Mouse (Mus musculus): ENCODE measurements around the gene Ryr1. TPM values are rescaled to one million over a fixed set of nuclear protein-coding genes. Genes with fewer than 3 reads are reported as not detected.

Ryr1 gene
- polyA plus RNA-seq, 1 experiment from 2014 or later = 0.49 TPM

GRCm38 (mm10) chr7:28957286-28957685, 167.7 kb downstream of the Ryr1 start:
- no peak for DNase-seq (ENCODE audit: low spot score)
- H3K36me3 ChIP-seq = peaks cover 26% of the 10 kb centered on the region
- H3K4me3 ChIP-seq = no peak overlapping the region
- H3K27me3 ChIP-seq (ENCODE audit: low read depth, poor library complexity, severe bottlenecking) = no peaks in the 10 kb centered on the region
- no peaks in the 10 kb centered on the region for H3K9me3 ChIP-seq (replicated peaks)
- no peak overlapping the region for H3K27ac ChIP-seq (replicated peaks)
- 88% methylated on average over 6 of the region's 6 CpGs for WGBS
- peaks cover 88% of the 10 kb centered on the region for H3K4me1 ChIP-seq

DNA sequence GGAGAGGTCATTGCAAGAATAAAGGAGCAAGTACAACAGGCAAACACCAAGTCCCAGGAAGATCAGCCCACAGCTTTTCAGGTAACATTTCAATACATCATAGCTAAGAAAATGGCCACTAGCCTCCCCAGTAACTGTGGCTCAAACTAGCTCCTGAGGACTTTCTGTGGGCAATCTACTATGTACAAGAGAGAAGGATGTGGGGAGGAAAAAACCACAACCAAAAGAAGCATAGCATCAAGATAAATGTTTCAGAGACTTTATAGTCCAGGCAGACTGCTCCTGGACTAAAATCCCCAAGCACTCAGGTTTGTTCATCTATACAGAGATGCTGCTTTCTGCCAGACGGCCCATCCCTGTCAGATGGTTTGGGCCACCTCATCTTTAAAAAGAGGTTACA, 168.7 kb downstream of the Ryr1 start:
- 95% methylated on average over 1 of the region's 1 CpGs for WGBS
- Histone ChIP-seq H3K9me3 (replicated peaks) (no peaks in the 10 kb centered on the region), H3K27me3 (ENCODE audit: low read depth, poor library complexity, severe bottlenecking) (no peaks in the 10 kb centered on the region), H3K36me3 (peaks cover 29% of the 10 kb centered on the region), H3K4me1 (peaks cover 91% of the 10 kb centered on the region), H3K27ac (replicated peaks) (no peak overlapping the region), H3K4me3 (no peak overlapping the region)
- no peak for DNase-seq (ENCODE audit: low spot score)

- Histone ChIP-seq H3K27ac (replicated peaks) (peak overlapping the region; percentile 34), H3K36me3 (peaks cover 38% of the 10 kb centered on the region), H3K9me3 (replicated peaks) (no peaks in the 10 kb centered on the region), H3K27me3 (ENCODE audit: low read depth, poor library complexity, severe bottlenecking) (no peaks in the 10 kb centered on the region), H3K4me1 (peaks cover 84% of the 10 kb centered on the region), H3K4me3 (no peak overlapping the region)
- 71% methylated on average over 5 of the region's 5 CpGs for WGBS
- DNase-seq (ENCODE audit: low spot score) = no peak
Observed at GRCm38 (mm10) chr7:28955295-28955897, 169.6 kb downstream of the Ryr1 start.

- DNase-seq (ENCODE audit: low spot score) = no peak
- 79% methylated on average over 4 of the region's 4 CpGs for WGBS
- no peaks in the 10 kb centered on the region for H3K27me3 ChIP-seq (ENCODE audit: low read depth, poor library complexity, severe bottlenecking)
- H3K4me1 ChIP-seq = peaks cover 78% of the 10 kb centered on the region
- H3K27ac ChIP-seq (replicated peaks) = peak overlapping the region; percentile 34
- H3K4me3 ChIP-seq = no peak overlapping the region
- H3K9me3 ChIP-seq (replicated peaks) = no peaks in the 10 kb centered on the region
- peaks cover 43% of the 10 kb centered on the region for H3K36me3 ChIP-seq
Observed at GRCm38 (mm10) chr7:28954773-28955172, 170.2 kb downstream of the Ryr1 start.

GRCm38 (mm10) chr7:28953476-28954376, 171.3 kb downstream of the Ryr1 start:
- peak; percentile 65 for DNase-seq (ENCODE audit: low spot score)
- H3K4me1 ChIP-seq = peaks cover 71% of the 10 kb centered on the region
- no peaks in the 10 kb centered on the region for H3K27me3 ChIP-seq (ENCODE audit: low read depth, poor library complexity, severe bottlenecking)
- H3K4me3 ChIP-seq = peak overlapping the region; percentile 37
- no peaks in the 10 kb centered on the region for H3K9me3 ChIP-seq (replicated peaks)
- H3K27ac ChIP-seq (replicated peaks) = peak overlapping the region; percentile 80
- H3K36me3 ChIP-seq = peaks cover 50% of the 10 kb centered on the region
- WGBS = 12% methylated on average over 2 of the region's 2 CpGs

MicroRNAs encoded within 50 kb of the gene (microRNA counts, 519-probe panel; counts per million panel counts)
- not detected for microRNA mmu-miR-1963

Small RNA genes within 50 kb of the gene (microRNA-seq; reads per million reads assigned to microRNA genes)
- gene Gm44408 = not detected
- not detected for gene Mir1963

Other genes starting within 250 kb of the Ryr1 start
- gene Capn12, start 243.8 kb downstream of the Ryr1 start, polyA plus RNA-seq (2016; fragmentation: Nextera tagmentation; extraction: Ambion mirVana) = 0.15 and 0.31 TPM in 2 replicates
- gene Actn4, start 162.8 kb downstream of the Ryr1 start, polyA plus RNA-seq (2016; fragmentation: Nextera tagmentation; extraction: Ambion mirVana) = 236 and 239 TPM in 2 replicates
- gene Eif3k, start 143.3 kb downstream of the Ryr1 start, polyA plus RNA-seq (2016; fragmentation: Nextera tagmentation; extraction: Ambion mirVana) = 402 and 429 TPM in 2 replicates
- 7.9 and 11.4 TPM in 2 replicates for gene Map4k1, start 143.1 kb downstream of the Ryr1 start, polyA plus RNA-seq (2016; fragmentation: Nextera tagmentation; extraction: Ambion mirVana)
- 0.33 and 0.76 TPM in 2 replicates for gene Rasgrp4, start 9.7 kb upstream of the Ryr1 start, polyA plus RNA-seq (2016; fragmentation: Nextera tagmentation; extraction: Ambion mirVana)
- gene Fam98c, start 31.1 kb upstream of the Ryr1 start, polyA plus RNA-seq (2016; fragmentation: Nextera tagmentation; extraction: Ambion mirVana) = 13.7 and 14.8 TPM in 2 replicates
- gene Ggn, start 45.0 kb upstream of the Ryr1 start, polyA plus RNA-seq (2016; fragmentation: Nextera tagmentation; extraction: Ambion mirVana) = 1.2 and 1.3 TPM in 2 replicates
- gene Spred3, start 45.2 kb upstream of the Ryr1 start, polyA plus RNA-seq (2016; fragmentation: Nextera tagmentation; extraction: Ambion mirVana) = 4.1 and 5.2 TPM in 2 replicates
- gene Psmd8, start 55.5 kb upstream of the Ryr1 start, polyA plus RNA-seq (2016; fragmentation: Nextera tagmentation; extraction: Ambion mirVana) = 295 and 312 TPM in 2 replicates
- 0.43 and 0.52 TPM in 2 replicates for gene Catsperg1, start 88.9 kb upstream of the Ryr1 start, polyA plus RNA-seq (2016; fragmentation: Nextera tagmentation; extraction: Ambion mirVana)
- 0.65 and 0.85 TPM in 2 replicates for gene Kcnk6, start 107.3 kb upstream of the Ryr1 start, polyA plus RNA-seq (2016; fragmentation: Nextera tagmentation; extraction: Ambion mirVana)
- 106 and 111 TPM in 2 replicates for gene Yif1b, start 113.2 kb upstream of the Ryr1 start, polyA plus RNA-seq (2016; fragmentation: Nextera tagmentation; extraction: Ambion mirVana)
- gene 2200002D01Rik, start 123.3 kb upstream of the Ryr1 start, polyA plus RNA-seq (2016; fragmentation: Nextera tagmentation; extraction: Ambion mirVana) = 4.2 and 4.7 TPM in 2 replicates
- 20.5 and 20.8 TPM in 2 replicates for gene Spint2, start 156.7 kb upstream of the Ryr1 start, polyA plus RNA-seq (2016; fragmentation: Nextera tagmentation; extraction: Ambion mirVana)
- gene Ppp1r14a, start 164.1 kb upstream of the Ryr1 start, polyA plus RNA-seq (2016; fragmentation: Nextera tagmentation; extraction: Ambion mirVana) = 21.9 and 22.2 TPM in 2 replicates
- gene Dpf1, start 178.8 kb upstream of the Ryr1 start, polyA plus RNA-seq (2016; fragmentation: Nextera tagmentation; extraction: Ambion mirVana) = 38.8 and 55.4 TPM in 2 replicates

Data from midbrain, embryonic 10.5 days (tissue).